Mouse (Mus musculus) WW6 (cell line): ENCODE data around the gene Sco2.
A peak's percentile ranks its signal among the peaks of the same experiment; 100 is the strongest.

Experiments used
- DNase-seq: peaks from one replicate; pipeline ENCODE4 v3.0.0-alpha.2; 2013; ENCODE audit warnings: low read depth, low spot score

Sco2 gene

GRCm38 (mm10) chr15:89373762-89374248 is at the start of gene Sco2:
Gene Sco2 (minus strand): TSS chr15:89373846.
- peak; percentile 86 for DNase-seq

- no peak for DNase-seq
Observed at GRCm38 (mm10) chr15:89421938-89422337, 48.3 kb upstream of the Sco2 start.

- DNase-seq = no peak
Observed at GRCm38 (mm10) chr15:89415282-89415681, 41.6 kb upstream of the Sco2 start.

- DNase-seq = peak; percentile 45
Observed at GRCm38 (mm10) chr15:89410118-89410517, 36.5 kb upstream of the Sco2 start, which contains the start of gene Syce3. Gene Syce3 (minus strand): TSS chr15:89410503.

- DNase-seq = no peak
Observed at GRCm38 (mm10) chr15:89406691-89407090, 33.0 kb upstream of the Sco2 start.

- no peak for DNase-seq
Observed at GRCm38 (mm10) chr15:89404831-89405623, 31.4 kb upstream of the Sco2 start.

GRCm38 (mm10) chr15:89402471-89402870 is 28.8 kb upstream of the Sco2 start:
- no peak for DNase-seq

GRCm38 (mm10) chr15:89399716-89400115 is 26.1 kb upstream of the Sco2 start:
- DNase-seq = no peak

- DNase-seq = no peak
Observed at GRCm38 (mm10) chr15:89398146-89398545, 24.5 kb upstream of the Sco2 start.

GRCm38 (mm10) chr15:89396883-89397282 is 23.2 kb upstream of the Sco2 start:
- DNase-seq = no peak

- DNase-seq = no peak
Observed at GRCm38 (mm10) chr15:89390081-89390480, 16.4 kb upstream of the Sco2 start.

- no peak for DNase-seq
Observed at GRCm38 (mm10) chr15:89387127-89387526, 13.5 kb upstream of the Sco2 start.

GRCm38 (mm10) chr15:89384617-89385016 is 11.0 kb upstream of the Sco2 start, which contains the start of gene Klhdc7b:
Gene Klhdc7b (plus strand): TSS chr15:89384917.
- no peak for DNase-seq

- DNase-seq = no peak
Observed at GRCm38 (mm10) chr15:89379429-89379828, 5.8 kb upstream of the Sco2 start.

- DNase-seq = no peak
Observed at GRCm38 (mm10) chr15:89378831-89379401, 5.3 kb upstream of the Sco2 start, which contains the start of gene Odf3b. Gene Odf3b (minus strand): TSS chr15:89379282.

- DNase-seq = no peak
Observed at GRCm38 (mm10) chr15:89377938-89378828, 4.5 kb upstream of the Sco2 start.

- no peak for DNase-seq
Observed at GRCm38 (mm10) chr15:89377362-89377761, 3.7 kb upstream of the Sco2 start.

- no peak for DNase-seq
Observed at GRCm38 (mm10) chr15:89376957-89377356, 3.3 kb upstream of the Sco2 start, which contains the start of gene Tymp. Gene Tymp (minus strand): TSS chr15:89377039.

- DNase-seq = no peak
Observed at GRCm38 (mm10) chr15:89376040-89376439, 2.4 kb upstream of the Sco2 start.

GRCm38 (mm10) chr15:89374801-89375534 is 1.3 kb upstream of the Sco2 start:
- DNase-seq = no peak

- no peak for DNase-seq
Observed at GRCm38 (mm10) chr15:89374340-89374739, 694 bp upstream of the Sco2 start.
